Mouse (Mus musculus) ovary, adult 2 months (tissue): ENCODE results near the gene Prp2. TPM values are rescaled to one million over a fixed set of nuclear protein-coding genes. Genes with fewer than 3 reads are reported as not detected.

ENCODE experiments used
- polyA plus RNA-seq: library from polyadenylated mRNA; depleted of rRNA; stranded (reverse); fragments of >200 nt; gene quantifications from 2 replicates; pipeline ENCODE4 v1.2.3, GENCODE M21; 2012; rRNA removed

Prp2 gene
- polyA plus RNA-seq, result not detected in 2 replicates

GRCm38 (mm10) chr6:132595613-132596012 lies at the start of gene Prp2:
TSS of gene Prp2 (plus strand) at chr6:132595913.

DNA sequence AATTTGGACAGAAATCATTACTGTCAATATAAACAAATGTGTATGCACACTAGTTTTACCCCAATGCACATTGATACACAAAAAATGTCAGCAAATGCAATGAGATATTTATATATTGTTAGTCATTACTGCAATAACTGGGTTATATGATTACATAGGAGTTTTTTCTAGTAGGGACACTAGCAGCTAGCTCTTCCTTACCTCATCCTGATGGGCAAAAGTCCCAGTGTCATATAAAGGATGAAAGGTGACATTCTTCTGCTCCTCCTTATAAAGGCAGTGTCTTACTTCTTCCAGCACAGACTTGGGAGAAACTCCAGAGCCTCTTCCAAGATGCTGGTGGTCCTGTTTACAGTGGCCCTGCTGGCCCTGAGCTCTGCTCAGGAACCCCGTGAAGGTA lies 26.2 kb upstream of the Prp2 start, which contains the start of gene Prh1:
Gene Prh1 (plus strand): TSS at position 301 of the 400 bp plus-strand sequence.

Other genes starting within 250 kb of the Prp2 start
- gene Gm8882, start 231.8 kb upstream of the Prp2 start, polyA plus RNA-seq, result not detected in 2 replicates
- not detected in 2 replicates for gene Prh1, start 26.1 kb upstream of the Prp2 start, polyA plus RNA-seq
- not detected in 2 replicates for gene A630073D07Rik, start 55.6 kb downstream of the Prp2 start, polyA plus RNA-seq
- gene Tas2r120, start 61.0 kb downstream of the Prp2 start, polyA plus RNA-seq, result not detected in 2 replicates
- gene Tas2r121, start 105.1 kb downstream of the Prp2 start, polyA plus RNA-seq, result not detected in 2 replicates
- not detected in 2 replicates for gene Tas2r122, start 116.0 kb downstream of the Prp2 start, polyA plus RNA-seq
- not detected in 2 replicates for gene Tas2r115, start 142.1 kb downstream of the Prp2 start, polyA plus RNA-seq
- not detected in 2 replicates for gene Tas2r124, start 158.8 kb downstream of the Prp2 start, polyA plus RNA-seq
- gene Tas2r102, start 166.2 kb downstream of the Prp2 start, polyA plus RNA-seq, result not detected in 2 replicates
- gene Tas2r136, start 182.2 kb downstream of the Prp2 start, polyA plus RNA-seq, result not detected in 2 replicates
- gene Tas2r117, start 206.9 kb downstream of the Prp2 start, polyA plus RNA-seq, result not detected in 2 replicates